Mouse (Mus musculus) gastrocnemius, postnatal 14 days (tissue): ENCODE measurements around the gene Map2k1. TPM values are rescaled to one million over a fixed set of nuclear protein-coding genes. Genes with fewer than 3 reads are reported as not detected.

Source experiments
- DNase-seq: peaks from one replicate; pipeline ENCODE4 v3.0.0; 2021; ENCODE audit warnings: mixed read lengths
- intact Hi-C: fragments of 180-260 bp; cut with DNase I; formaldehyde crosslinking; loops from one replicate; pipeline ENCODE4 v1.15.1; 2025; ENCODE audit warnings: low total_unique reads
- total RNA-seq, 2 experiments: library from RNA; stranded (reverse); gene quantifications; 2 replicates each; pipeline ENCODE4 v1.2.3; 2021

Gene Map2k1
- total RNA-seq, 2 experiments from 2014 or later: 51.9 to 55.6 TPM

GRCm38 (mm10) chr9:64255422-64255821 is 2.0 kb upstream of the Map2k1 start:
- intact Hi-C loops: loop anchor here (5.0 kb wide), 1 partner anchor 73 kb away; no protein-coding TSS in a partner anchor
- DNase-seq: no peak

- intact Hi-C loops: no loop called here
- DNase-seq: no peak
Observed at GRCm38 (mm10) chr9:64252591-64253020, 825 bp downstream of the Map2k1 start.

DNA sequence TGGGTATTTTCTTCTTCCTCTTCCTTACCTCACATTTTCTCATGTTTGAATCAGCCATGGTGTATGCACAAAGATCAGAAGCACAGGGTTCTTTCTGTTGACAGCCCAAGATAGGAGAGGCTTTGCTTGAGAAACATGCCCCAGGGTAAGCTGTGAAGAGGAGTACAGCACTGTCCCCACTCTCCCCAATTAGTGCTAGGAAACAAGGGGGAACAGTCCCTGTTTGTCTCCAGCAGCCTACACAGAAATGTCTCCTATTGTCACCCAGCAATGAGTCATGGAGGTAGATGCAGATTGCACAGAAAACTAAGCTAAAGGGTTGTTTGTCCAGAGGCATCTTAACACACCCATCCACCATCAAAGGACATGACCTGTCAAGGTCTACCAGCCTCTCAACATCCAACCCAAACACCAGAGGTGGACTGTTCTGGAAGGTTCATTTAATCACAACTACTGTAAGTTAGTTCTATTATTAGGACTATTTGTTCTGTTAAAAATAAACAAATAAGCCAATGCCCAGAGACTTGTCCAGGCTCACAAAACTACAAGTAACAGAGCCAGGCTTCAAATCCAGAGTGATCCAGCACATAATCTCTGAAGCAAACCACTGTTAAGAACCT is 3.2 kb downstream of the Map2k1 start:
- no peak for DNase-seq
- intact Hi-C loops: no loop called here

- intact Hi-C loops: no loop called here
- DNase-seq: no peak
Observed at GRCm38 (mm10) chr9:64249371-64249770, 4.1 kb downstream of the Map2k1 start.

GRCm38 (mm10) chr9:64242381-64242831 is 11.0 kb downstream of the Map2k1 start:
- intact Hi-C loops: no loop called here
- DNase-seq: no peak

DNA sequence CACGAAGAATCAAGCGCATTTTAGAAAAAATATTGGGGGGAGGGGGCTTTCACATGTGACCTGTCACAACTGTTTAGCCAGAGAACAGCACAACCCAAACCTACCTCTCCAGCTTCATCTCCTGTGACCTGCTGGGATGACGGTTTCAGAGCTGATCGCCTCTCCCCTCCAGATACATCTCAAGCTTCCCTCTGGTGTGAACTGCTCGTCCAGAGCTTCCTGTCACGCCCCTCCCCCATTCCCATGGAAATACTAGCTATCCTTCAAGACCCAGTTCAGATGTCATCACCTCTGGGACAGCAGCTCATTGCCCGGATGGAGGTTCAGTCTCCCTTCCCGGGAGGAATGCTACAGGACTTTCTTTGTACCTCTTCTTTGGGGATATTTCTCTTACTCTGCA is 12.8 kb downstream of the Map2k1 start:
- intact Hi-C loops: no loop called here
- DNase-seq: peak; percentile 39

- intact Hi-C loops: no loop called here
Observed at GRCm38 (mm10) chr9:64240116-64240515, 13.3 kb downstream of the Map2k1 start.

GRCm38 (mm10) chr9:64236056-64236455 is 17.4 kb downstream of the Map2k1 start:
- no peak for DNase-seq
- intact Hi-C loops: no loop called here

More at GRCm38 (mm10) chr9:64240116-64240515, 13.3 kb downstream of the Map2k1 start:
- DNase-seq: no peak

DNA sequence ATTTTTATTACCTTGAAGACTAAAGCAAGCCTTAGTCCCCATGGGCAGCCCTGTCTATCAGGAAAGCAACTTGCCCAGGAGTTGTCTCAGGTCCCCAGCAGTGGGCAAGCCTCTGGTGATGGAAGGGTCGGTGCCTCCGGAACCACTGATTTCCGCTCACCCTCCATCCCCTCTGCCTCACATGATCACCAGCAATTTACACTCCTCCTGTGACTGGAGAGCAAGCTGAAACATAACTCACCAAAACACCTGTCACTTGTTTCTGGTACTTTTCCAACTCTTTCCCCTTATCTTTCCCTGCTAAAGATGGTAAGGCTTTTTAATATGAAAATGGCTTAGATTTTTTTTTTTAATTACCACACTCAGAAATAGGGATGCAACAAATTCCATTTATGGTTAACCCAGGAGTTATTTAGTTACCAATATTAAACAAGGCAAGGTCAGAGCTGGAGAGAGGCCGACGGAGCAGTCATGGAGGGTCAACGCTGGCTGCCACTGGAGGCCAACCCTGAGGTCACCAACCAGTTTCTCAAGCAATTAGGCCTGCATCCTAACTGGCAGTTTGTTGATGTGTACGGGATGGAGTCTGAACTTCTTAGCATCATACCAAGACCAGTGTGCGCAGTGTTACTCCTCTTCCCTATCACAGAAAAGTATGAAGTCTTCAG is 18.5 kb downstream of the Map2k1 start, which contains the start of gene Uchl4:
Gene Uchl4 (plus strand): TSS at position 434 of the 668 bp plus-strand sequence.
- DNase-seq: no peak
- intact Hi-C loops: no loop called here

DNA sequence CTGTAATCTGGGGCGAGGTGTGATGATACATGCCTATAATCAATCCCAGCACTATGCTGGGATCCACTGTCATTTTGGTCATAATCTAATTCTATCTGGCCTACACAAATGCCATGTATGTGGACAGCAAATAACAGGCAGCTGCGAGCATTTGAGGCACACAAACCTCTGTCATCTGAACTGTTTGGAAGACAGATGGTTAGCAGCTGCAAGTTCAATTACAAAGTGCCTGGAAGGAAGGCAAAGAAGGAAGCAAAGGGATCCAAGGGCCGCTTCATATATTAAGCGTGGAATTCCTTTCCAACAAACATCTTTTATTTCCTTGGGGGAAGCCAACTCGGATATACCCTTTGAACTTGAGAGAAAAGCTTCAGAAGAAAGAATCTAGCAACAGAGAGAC is 19.8 kb downstream of the Map2k1 start:
- DNase-seq: no peak
- intact Hi-C loops: no loop called here

DNA sequence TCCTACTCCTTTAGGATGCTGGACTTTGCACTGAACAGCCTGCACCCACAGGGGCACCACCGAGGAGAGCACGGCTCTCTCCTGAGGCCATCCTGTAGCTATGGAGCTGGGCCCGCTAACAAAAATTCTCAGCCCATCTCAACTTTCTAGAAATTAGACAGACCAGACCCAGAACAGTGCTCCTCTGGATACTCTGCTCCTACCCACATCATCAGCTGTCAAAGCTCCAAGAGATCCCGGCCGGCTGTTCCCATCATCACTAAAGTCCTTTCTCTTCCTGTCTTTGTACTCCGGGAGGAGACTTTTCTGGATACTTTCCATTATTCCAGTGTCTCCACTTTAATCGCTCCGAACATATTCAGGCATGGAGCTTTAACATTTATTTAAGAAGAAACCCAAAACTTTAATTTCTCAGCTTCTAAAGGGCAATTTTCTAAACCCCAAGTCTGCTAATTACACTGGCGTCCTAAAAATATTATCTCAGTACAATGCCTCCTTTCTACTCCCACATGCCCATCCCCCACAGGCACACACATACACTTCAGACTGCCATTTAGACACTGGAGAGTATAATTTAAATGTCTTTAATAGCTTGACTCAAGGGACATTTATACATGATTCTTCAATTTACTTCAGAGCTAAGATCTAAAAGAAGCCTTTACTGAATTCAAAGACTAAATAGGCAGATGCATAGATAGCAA is 21.0 kb downstream of the Map2k1 start:
- intact Hi-C loops: no loop called here
- peak; percentile 40 for DNase-seq

GRCm38 (mm10) chr9:64231674-64232073 is 21.8 kb downstream of the Map2k1 start:
- DNase-seq: no peak
- intact Hi-C loops: no loop called here

DNA sequence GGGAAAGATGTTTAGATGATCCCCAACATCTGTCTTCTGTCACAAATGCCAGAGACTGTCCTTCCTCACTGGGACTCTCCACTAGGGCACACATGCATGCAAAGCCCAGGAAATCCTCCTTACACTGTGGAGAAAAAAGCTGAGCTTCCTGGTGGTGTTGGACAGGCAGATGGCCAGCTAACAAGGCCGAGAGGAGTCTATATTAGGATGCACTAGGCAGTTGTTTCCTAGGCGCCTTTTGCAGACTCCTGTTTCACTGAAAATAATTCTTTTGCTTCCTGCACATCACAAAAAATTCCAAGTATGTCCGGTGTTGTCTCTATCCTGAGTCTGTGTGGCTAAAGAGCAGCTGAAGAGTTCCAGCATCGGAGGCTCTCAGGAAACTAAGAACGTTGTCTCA is 22.3 kb downstream of the Map2k1 start:
- intact Hi-C loops: no loop called here
- DNase-seq: no peak

GRCm38 (mm10) chr9:64228972-64229371 is 24.5 kb downstream of the Map2k1 start:
- DNase-seq: no peak
- intact Hi-C loops: no loop called here

DNA sequence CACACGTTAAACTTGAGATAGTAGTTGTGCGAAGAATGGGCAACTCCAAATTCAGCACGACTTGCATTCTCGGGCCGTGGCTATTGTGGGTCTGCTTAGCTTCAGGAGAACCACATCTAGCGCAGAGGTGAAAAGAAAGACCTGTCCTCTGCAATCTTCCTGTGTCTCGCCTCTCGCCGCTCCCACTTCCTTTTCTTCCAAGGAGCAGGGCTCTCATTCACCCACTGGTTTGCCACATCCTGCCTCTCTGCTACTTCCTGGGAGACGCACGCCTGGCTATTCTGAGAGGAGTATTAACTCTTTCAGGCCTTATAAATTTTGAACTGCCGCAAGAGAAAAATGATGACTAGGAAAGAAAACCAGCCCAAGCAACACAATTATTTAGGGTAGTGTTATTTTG is 25.7 kb downstream of the Map2k1 start:
- no peak for DNase-seq
- intact Hi-C loops: no loop called here

DNA sequence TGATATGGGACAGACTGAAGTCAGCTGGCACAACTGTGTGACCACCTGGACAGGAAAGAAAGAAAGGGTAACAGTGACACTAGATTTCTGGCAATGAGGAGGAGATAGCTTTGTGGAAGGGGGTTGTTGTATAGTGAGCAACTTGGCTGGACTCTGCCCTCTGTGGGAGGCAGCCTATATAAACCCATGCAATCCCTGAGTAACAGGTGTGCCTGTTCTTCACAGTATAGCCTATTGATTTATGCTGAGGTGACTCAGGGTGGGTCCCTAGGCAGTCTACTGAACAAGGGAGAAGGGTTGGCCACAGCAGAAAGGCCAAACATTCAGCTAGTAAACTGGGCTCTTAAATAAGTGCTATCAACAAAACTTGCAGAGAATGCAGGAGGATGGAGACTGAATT is 27.6 kb downstream of the Map2k1 start:
- no peak for DNase-seq
- intact Hi-C loops: no loop called here

GRCm38 (mm10) chr9:64222098-64222497 is 31.3 kb downstream of the Map2k1 start:
- no peak for DNase-seq
- intact Hi-C loops: no loop called here

DNA sequence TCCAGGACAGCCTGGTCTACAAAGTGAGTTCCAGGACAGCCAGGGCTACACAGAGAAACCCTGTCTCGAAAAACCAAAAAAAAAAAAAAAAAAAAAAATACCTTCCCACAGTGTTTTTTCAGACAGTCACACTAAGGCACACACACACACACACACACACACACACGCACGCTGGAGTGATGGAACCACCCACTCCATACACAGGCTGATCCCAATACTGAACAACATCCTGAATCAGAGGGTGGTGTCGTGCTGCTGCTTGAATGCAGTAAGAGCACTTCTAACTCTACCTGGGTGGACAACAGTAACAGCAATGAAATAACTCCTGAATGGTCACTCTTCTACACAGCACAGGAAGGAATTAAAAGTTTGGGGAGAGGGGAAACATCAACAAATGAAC is 32.0 kb downstream of the Map2k1 start:
- DNase-seq: no peak
- intact Hi-C loops: no loop called here

- intact Hi-C loops: no loop called here
- DNase-seq: no peak
Observed at GRCm38 (mm10) chr9:64220603-64221002, 32.8 kb downstream of the Map2k1 start.

DNA sequence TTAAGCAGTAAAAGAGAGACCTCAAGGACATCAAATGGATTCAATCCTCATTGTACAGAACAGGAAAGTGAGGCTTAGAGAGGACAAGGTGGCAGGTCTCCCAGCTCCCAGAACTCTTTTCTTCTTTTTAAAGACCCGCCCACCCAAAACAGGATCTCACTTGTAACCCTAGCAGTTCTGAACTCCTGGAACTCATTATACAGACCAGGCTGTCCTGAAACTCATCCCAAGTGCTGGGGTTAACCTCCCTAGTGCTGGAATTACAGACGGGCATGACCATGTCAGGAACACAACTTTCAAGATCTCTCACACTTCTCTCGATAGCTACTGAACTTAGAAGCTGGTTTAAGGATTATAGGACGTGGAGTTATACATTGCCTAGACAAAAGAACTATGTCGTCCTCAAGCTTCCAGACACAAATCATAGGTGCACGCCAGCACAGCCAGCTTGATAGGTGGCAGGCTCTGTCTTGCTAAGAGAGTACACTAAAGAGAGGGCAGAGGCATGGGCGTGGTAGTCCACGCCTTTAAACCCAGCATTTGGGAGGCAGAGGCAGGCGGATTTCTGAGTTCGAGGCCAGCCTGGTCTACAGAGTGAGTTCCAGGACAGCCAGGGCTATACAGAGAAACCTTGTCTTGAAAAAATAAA is 33.5 kb downstream of the Map2k1 start:
- DNase-seq: no peak
- intact Hi-C loops: no loop called here
